Mouse (Mus musculus) forebrain, embryonic 14.5 days (tissue): ENCODE measurements at regions not wholly inside any gene's neighbourhood (a gene's known extent, or its start where the extent isn't known, plus 50 kb on each side); places are given as distances from the start of the nearest gene placed in this dataset.
A peak's percentile ranks its signal among the peaks of the same experiment; 100 is the strongest.

Experiments used
- ATAC-seq: fragments of 200-750 bp; cut with Nextera tagmentation; 2 replicates; pipeline ENCODE4 v1.8.0; 2017; ENCODE audit warnings: mild to moderate bottlenecking, moderate library complexity
- DNase-seq: peaks from one replicate; pipeline ENCODE4 v3.0.0-alpha.2; 2015; ENCODE audit warnings: low spot score
- H3K27ac ChIP-seq: fragments of 300-500 bp; sonication (generic); 2 replicates; pipeline ENCODE4 v1.5.1; 2014; ENCODE audit warnings: low read depth, mild to moderate bottlenecking, control low read depth, low read length, moderate library complexity
- H3K27me3 ChIP-seq: fragments of 300-500 bp; sonication (generic); replicated peaks from 2 replicates; pipeline ENCODE4 v1.6.1; 2014; ENCODE audit warnings: low read length, control low read depth, mixed read lengths; ENCODE audit not compliant: control insufficient read depth, insufficient read depth
- H3K36me3 ChIP-seq: fragments of 300-500 bp; sonication (generic); 2 replicates; pipeline ENCODE4 v1.6.1; 2014; ENCODE audit warnings: low read length, control low read depth; ENCODE audit not compliant: control insufficient read depth, insufficient read depth
- H3K4me1 ChIP-seq: fragments of 300-500 bp; sonication (generic); 2 replicates; pipeline ENCODE4 v1.6.1; 2014; ENCODE audit warnings: antibody characterized with exemption, low read length, control low read depth; ENCODE audit not compliant: control insufficient read depth, insufficient read depth
- H3K4me2 ChIP-seq: fragments of 300-500 bp; sonication (generic); 2 replicates; pipeline ENCODE4 v1.6.1; 2014; ENCODE audit warnings: mild to moderate bottlenecking, control low read depth, low read length
- H3K4me3 ChIP-seq: fragments of 300-500 bp; sonication (generic); 2 replicates; pipeline ENCODE4 v1.5.1; 2014; ENCODE audit warnings: low read depth, low read length, control low read depth
- H3K9ac ChIP-seq: fragments of 300-500 bp; sonication (generic); 2 replicates; pipeline ENCODE4 v1.6.1; 2014; ENCODE audit warnings: mild to moderate bottlenecking, low read length, control low read depth, moderate library complexity
- H3K9me3 ChIP-seq: fragments of 300-500 bp; sonication (generic); replicated peaks from 2 replicates; pipeline ENCODE4 v1.6.1; 2016; ENCODE audit warnings: low read length, control low read depth, mixed read lengths; ENCODE audit not compliant: control insufficient read depth
- WGBS: fragments of 180-500 bp; shearing (Covaris S2); extraction: QIAGEN DNeasy Blood & Tissue Kit; methylation state at CpG from one replicate; pipeline ENCODE4 v1.1.7; 2014; 5-methylcytosine and 5-hydroxymethylcytosine counted together

DNA sequence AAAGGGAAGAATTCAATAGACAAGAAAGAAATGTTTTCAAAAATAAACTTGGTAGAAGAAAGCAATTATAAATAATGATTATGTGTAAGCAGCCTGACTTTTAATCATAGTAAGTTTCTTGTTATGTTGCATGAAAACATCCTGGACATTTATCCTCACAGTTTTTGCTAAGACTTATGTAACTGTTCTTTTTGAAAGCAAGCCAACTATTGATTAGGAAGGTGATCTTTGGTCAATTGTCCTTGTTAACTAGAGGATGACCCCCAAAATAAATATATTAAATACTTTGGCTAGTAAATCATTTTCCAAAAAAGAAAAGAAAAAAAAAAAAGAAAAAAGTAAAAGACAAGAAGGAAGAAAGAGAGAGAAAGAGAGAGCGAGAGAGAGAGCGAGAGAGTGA, 92.0 kb upstream of the Speer4f2 start:
- DNase-seq (no peak), ATAC-seq (no peak)
- Histone ChIP-seq H3K9ac (no peak overlapping the region), H3K4me1 (no peaks in the 10 kb centered on the region), H3K27ac (no peak overlapping the region), H3K36me3 (no peaks in the 10 kb centered on the region), H3K27me3 (no peaks in the 10 kb centered on the region), H3K4me3 (no peak overlapping the region), H3K4me2 (no peak overlapping the region), H3K9me3 (no peaks in the 10 kb centered on the region)
- WGBS = 98% methylated on average over 2 of the region's 2 CpGs

DNA sequence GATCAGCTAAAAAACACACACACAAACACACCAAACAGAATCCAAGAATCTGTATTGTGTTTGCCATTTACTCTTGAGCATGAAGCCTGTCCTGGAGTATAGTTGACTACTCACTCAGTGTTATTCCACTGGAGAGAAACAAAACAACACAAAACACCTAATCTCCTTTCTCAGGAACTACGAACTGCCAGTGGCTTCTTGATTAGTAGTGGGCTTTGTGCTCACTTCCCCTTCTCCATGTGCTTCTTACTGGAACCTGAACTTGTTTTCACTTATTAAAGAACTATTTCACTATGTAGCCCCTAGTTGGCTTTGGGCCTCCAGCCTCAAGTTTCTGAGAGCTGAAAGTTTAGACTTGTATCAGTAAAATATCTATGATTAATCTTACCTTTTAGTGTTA, 84.0 kb upstream of the Speer4f2 start:
- H3K27ac ChIP-seq = no peak overlapping the region
- H3K4me3 ChIP-seq = no peak overlapping the region
- H3K9me3 ChIP-seq = no peaks in the 10 kb centered on the region
- H3K36me3 ChIP-seq = no peaks in the 10 kb centered on the region
- no peaks in the 10 kb centered on the region for H3K27me3 ChIP-seq
- ATAC-seq = no peak
- WGBS = 78% methylated on average over 1 of the region's 1 CpGs
- no peaks in the 10 kb centered on the region for H3K4me1 ChIP-seq
- DNase-seq = no peak
- H3K9ac ChIP-seq = no peak overlapping the region
- H3K4me2 ChIP-seq = no peak overlapping the region

DNA sequence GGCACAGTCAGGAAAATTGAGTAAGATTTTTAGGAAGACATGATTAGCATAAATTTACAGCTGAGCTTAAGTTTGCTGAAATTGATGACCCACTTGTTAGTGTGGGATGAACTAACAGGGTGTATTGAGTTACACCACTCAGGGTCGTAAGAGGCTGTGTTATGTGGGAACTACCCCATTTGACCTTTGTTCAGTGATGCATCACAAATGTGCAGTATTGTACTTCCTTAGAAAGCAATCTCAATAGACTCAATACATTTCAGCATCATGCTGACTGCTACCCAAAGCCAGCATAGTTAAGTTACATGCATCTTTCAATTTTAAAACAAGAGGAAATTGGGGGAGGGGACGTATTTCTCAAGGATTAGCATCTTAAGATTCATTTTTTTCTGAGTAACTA, 80.4 kb upstream of the Speer4f2 start:
- no peak overlapping the region for H3K27ac ChIP-seq
- no peak overlapping the region for H3K4me3 ChIP-seq
- 6% methylated on average over 2 of the region's 2 CpGs for WGBS
- no peak overlapping the region for H3K4me2 ChIP-seq
- ATAC-seq = no peak
- H3K27me3 ChIP-seq = no peaks in the 10 kb centered on the region
- no peak for DNase-seq
- H3K36me3 ChIP-seq = no peaks in the 10 kb centered on the region
- no peaks in the 10 kb centered on the region; the same call in 1 of the 2 replicates for H3K4me1 ChIP-seq
- no peaks in the 10 kb centered on the region for H3K9me3 ChIP-seq
- H3K9ac ChIP-seq = no peak overlapping the region

DNA sequence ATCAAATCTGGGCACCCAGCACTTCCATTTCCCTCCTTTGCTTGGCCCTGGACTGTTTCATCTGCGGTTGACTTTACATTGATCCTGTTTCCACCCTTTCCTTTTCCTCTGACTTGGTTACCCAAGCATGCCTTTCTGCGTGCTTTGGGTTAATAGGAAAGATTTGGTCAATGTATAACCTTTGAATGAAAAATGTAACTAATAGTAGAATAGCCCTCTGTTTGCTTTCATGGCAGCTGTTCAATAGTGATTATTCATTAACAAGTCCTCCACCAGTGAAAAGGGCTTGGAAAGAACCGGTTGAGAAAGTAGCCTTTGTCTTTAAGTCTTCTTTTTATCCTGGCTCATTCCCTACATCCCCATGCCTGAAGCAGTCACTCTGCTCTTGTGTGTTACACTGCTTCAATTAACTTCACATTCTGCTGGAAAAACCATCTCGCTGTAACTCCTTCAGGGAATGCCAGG, 76.4 kb upstream of the Speer4f2 start:
- Histone ChIP-seq H3K9ac (no peak overlapping the region), H3K4me2 (no peak overlapping the region), H3K27ac (no peak overlapping the region), H3K27me3 (no peaks in the 10 kb centered on the region), H3K36me3 (no peaks in the 10 kb centered on the region), H3K9me3 (no peaks in the 10 kb centered on the region), H3K4me1 (no peaks in the 10 kb centered on the region; the same call in 1 of the 2 replicates), H3K4me3 (no peak overlapping the region)
- ATAC-seq = peak; percentile 68
- WGBS = 4% methylated on average over 4 of the region's 4 CpGs
- peak; percentile 47 for DNase-seq

DNA sequence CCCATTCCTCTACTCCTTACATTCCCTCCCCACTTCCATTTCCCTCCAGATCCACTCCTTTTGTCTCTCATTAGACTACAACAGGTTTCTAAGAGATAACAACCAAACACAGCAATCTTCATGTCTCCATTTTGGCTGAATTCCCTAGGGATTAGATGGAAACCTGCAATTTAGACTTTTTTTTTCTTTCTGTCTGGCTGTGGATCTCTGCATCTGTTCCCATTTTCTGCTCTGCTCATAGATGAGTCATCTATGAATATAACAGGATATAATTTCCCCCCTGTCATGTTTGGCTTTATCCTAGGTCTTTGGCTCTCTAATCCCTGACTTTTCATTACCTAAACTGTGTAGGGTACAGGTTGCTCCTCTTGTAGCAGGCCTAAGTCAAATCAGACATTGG, 73.1 kb upstream of the Speer4f2 start:
- DNase-seq = peak; percentile 30
- Histone ChIP-seq H3K9me3 (no peaks in the 10 kb centered on the region), H3K4me1 (no peaks in the 10 kb centered on the region; the same call in 1 of the 2 replicates), H3K27ac (no peak overlapping the region), H3K36me3 (no peaks in the 10 kb centered on the region), H3K4me2 (no peak overlapping the region), H3K4me3 (no peak overlapping the region), H3K27me3 (no peaks in the 10 kb centered on the region), H3K9ac (no peak overlapping the region)
- no peak for ATAC-seq

DNA sequence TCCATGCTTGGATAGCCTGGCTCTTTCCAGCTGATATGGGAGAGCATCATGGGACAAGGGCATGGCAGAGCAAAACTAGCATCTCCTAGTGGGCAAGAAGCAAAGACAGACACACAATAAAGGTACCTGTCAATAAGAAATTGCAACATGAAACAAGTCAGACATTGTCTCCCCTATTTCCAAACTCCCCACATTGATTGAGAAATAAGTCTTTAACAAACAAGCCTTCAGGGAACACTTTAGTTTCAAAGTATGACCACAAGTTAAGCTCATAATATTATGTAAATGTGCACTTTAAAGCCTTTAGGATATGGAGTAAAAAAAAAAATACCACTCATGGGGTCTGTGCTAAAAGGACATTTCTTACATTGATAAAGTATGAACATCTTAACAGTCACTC, 51.5 kb upstream of the Speer4f2 start:
- no peak overlapping the region for H3K4me2 ChIP-seq
- H3K4me1 ChIP-seq = no peaks in the 10 kb centered on the region
- H3K27ac ChIP-seq = no peak overlapping the region
- no peak for DNase-seq
- H3K27me3 ChIP-seq = no peaks in the 10 kb centered on the region
- no peaks in the 10 kb centered on the region for H3K9me3 ChIP-seq
- ATAC-seq = no peak
- no peak overlapping the region for H3K4me3 ChIP-seq
- H3K36me3 ChIP-seq = no peaks in the 10 kb centered on the region
- H3K9ac ChIP-seq = no peak overlapping the region
